Mouse (Mus musculus) gastrocnemius, postnatal 25 days (tissue): ENCODE data around the gene Il18bp. TPM values are rescaled to one million over a fixed set of nuclear protein-coding genes. Genes with fewer than 3 reads are reported as not detected.

ENCODE experiments used
- total RNA-seq, 2 experiments: library from RNA; stranded (reverse); gene quantifications; 1 replicate in 1 of 2; 2 replicates in 1 of 2; pipeline ENCODE4 v1.2.3; 2021

Il18bp gene
- total RNA-seq, 2 experiments from 2014 or later = 1.9 to 2.7 TPM

Other genes starting within 250 kb of the Il18bp start
- not detected for gene Phox2a, start 200.4 kb downstream of the Il18bp start, total RNA-seq
- gene Inppl1, start 180.5 kb downstream of the Il18bp start, total RNA-seq = 10 to 100 TPM; 79.7 to 88.0 TPM
- gene Folr2, start 161.5 kb downstream of the Il18bp start, total RNA-seq = 1 to 10 TPM; 2.0 to 5.4 TPM
- 10 to 100 TPM; 14.2 to 17.6 TPM for gene Anapc15, start 155.0 kb downstream of the Il18bp start, total RNA-seq
- under 1 TPM; 0.67 to 0.77 TPM for gene Folr1, start 147.9 kb downstream of the Il18bp start, total RNA-seq
- gene Lamtor1, start 112.8 kb downstream of the Il18bp start, total RNA-seq = 100 to 1,000 TPM in 1 of 2 experiments, 10 to 100 TPM in 1; 94.3 to 103 TPM
- not detected for gene Tomt, start 112.3 kb downstream of the Il18bp start, total RNA-seq
- 1 to 10 TPM; 3.0 to 4.2 TPM for gene Lrrc51, start 84.8 kb downstream of the Il18bp start, total RNA-seq
- 10 to 100 TPM; 43.8 to 46.7 TPM for gene Numa1, start 84.6 kb downstream of the Il18bp start, total RNA-seq
- gene Rnf121, start 46.8 kb upstream of the Il18bp start, total RNA-seq = 10 to 100 TPM; 22.4 to 24.2 TPM
- 1 to 10 TPM; 4.5 to 5.1 TPM for gene Xndc1, start 46.8 kb upstream of the Il18bp start, total RNA-seq
- under 1 TPM in 1 of 2 experiments, not detected in 1; 0.80 TPM for gene Xntrpc, start 47.0 kb upstream of the Il18bp start, total RNA-seq
- 1 to 10 TPM in 1 of 2 experiments, under 1 TPM in 1; 0.43 to 1.1 TPM for gene Trpc2, start 64.4 kb upstream of the Il18bp start, total RNA-seq
- 100 to 1,000 TPM; 383 to 418 TPM for gene Art1, start 83.1 kb upstream of the Il18bp start, total RNA-seq
- gene Art5, start 90.8 kb upstream of the Il18bp start, total RNA-seq = 10 to 100 TPM; 10.2 to 10.3 TPM
- gene Chrna10, start 98.1 kb upstream of the Il18bp start, total RNA-seq = not detected
- 10 to 100 TPM; 19.9 to 22.9 TPM for gene Nup98, start 191.5 kb upstream of the Il18bp start, total RNA-seq
- 10 to 100 TPM; 19.5 to 24.9 TPM for gene Pgap2, start 191.5 kb upstream of the Il18bp start, total RNA-seq
- gene Rhog, start 237.4 kb upstream of the Il18bp start, total RNA-seq = 10 to 100 TPM; 14.6 to 15.5 TPM
- gene Stim1, start 249.1 kb upstream of the Il18bp start, total RNA-seq = 100 to 1,000 TPM; 169 to 171 TPM